Mouse (Mus musculus) ES-CJ7 (cell line): ENCODE results near the gene Qpctl.

Experiments used
- DNase-seq: peaks from one replicate; pipeline ENCODE4 v3.0.0; 2011; ENCODE audit warnings: low read depth, low spot score

Gene Qpctl

GRCm38 (mm10) chr7:19148875-19149541 is at the start of gene Qpctl:
Gene Qpctl, minus strand, starts transcription at chr7:19149291.
- peak; percentile 99 for DNase-seq

- DNase-seq: peak; percentile 75
Measured at GRCm38 (mm10) chr7:19197985-19198384, 48.9 kb upstream of the Qpctl start.

- peak; percentile 88 for DNase-seq
Measured at GRCm38 (mm10) chr7:19196676-19197075, 47.6 kb upstream of the Qpctl start.

- peak; percentile 70 for DNase-seq
Measured at GRCm38 (mm10) chr7:19194676-19195075, 45.6 kb upstream of the Qpctl start.

GRCm38 (mm10) chr7:19184758-19185157 is 35.7 kb upstream of the Qpctl start:
- DNase-seq: no peak

- no peak for DNase-seq
Measured at GRCm38 (mm10) chr7:19184250-19184649, 35.2 kb upstream of the Qpctl start.

GRCm38 (mm10) chr7:19180862-19181429 is 31.9 kb upstream of the Qpctl start:
- DNase-seq: peak; percentile 85

- DNase-seq: peak; percentile 74
Measured at GRCm38 (mm10) chr7:19179936-19180335, 30.8 kb upstream of the Qpctl start.

- peak; percentile 83 for DNase-seq
Measured at GRCm38 (mm10) chr7:19179173-19179572, 30.1 kb upstream of the Qpctl start.

GRCm38 (mm10) chr7:19178443-19179092 is 29.5 kb upstream of the Qpctl start:
- DNase-seq: peak; percentile 83

GRCm38 (mm10) chr7:19178035-19178434 is 28.9 kb upstream of the Qpctl start:
- DNase-seq: no peak

GRCm38 (mm10) chr7:19177216-19177615 is 28.1 kb upstream of the Qpctl start:
- DNase-seq: no peak

GRCm38 (mm10) chr7:19176516-19176947 is 27.4 kb upstream of the Qpctl start:
- DNase-seq: no peak

GRCm38 (mm10) chr7:19175708-19176515 is 26.8 kb upstream of the Qpctl start, which contains the start of gene Eml2:
Gene Eml2, plus strand, starts transcription at chr7:19176421.
- peak; percentile 93 for DNase-seq

GRCm38 (mm10) chr7:19172874-19173273 is 23.8 kb upstream of the Qpctl start:
- DNase-seq: peak; percentile 89

- DNase-seq: no peak
Measured at GRCm38 (mm10) chr7:19171831-19172230, 22.7 kb upstream of the Qpctl start.

GRCm38 (mm10) chr7:19170142-19170541 is 21.1 kb upstream of the Qpctl start:
- DNase-seq: no peak

- DNase-seq: no peak
Measured at GRCm38 (mm10) chr7:19169506-19169905, 20.4 kb upstream of the Qpctl start.

GRCm38 (mm10) chr7:19166990-19167389 is 17.9 kb upstream of the Qpctl start:
- no peak for DNase-seq

- DNase-seq: no peak
Measured at GRCm38 (mm10) chr7:19165656-19166423, 16.7 kb upstream of the Qpctl start, which contains the start of gene Gipr. Gene Gipr, minus strand, starts transcription at chr7:19166127.

GRCm38 (mm10) chr7:19164978-19165377 is 15.9 kb upstream of the Qpctl start:
- peak; percentile 83 for DNase-seq
